Mouse (Mus musculus) brain, embryonic 14.5 days (tissue): ENCODE results near the gene Acsl1.

Experiments used
- CTCF ChIP-seq: fragments of 200-500 bp; IDR thresholded peaks from 2 replicates; pipeline ENCODE4 v1.5.1; 2012; ENCODE audit warnings: inconsistent platforms, mild to moderate bottlenecking, moderate library complexity, borderline replicate concordance; ENCODE audit not compliant: insufficient read depth, insufficient read length; ENCODE audit errors: extremely low read depth
- POLR2A ChIP-seq: fragments of 200-500 bp; IDR thresholded peaks from 2 replicates; pipeline ENCODE4 v1.6.1; 2012; ENCODE audit warnings: mild to moderate bottlenecking, inconsistent platforms, borderline replicate concordance; ENCODE audit not compliant: poor library complexity, insufficient read depth, insufficient read length, severe bottlenecking; ENCODE audit errors: extremely low read depth

DNA sequence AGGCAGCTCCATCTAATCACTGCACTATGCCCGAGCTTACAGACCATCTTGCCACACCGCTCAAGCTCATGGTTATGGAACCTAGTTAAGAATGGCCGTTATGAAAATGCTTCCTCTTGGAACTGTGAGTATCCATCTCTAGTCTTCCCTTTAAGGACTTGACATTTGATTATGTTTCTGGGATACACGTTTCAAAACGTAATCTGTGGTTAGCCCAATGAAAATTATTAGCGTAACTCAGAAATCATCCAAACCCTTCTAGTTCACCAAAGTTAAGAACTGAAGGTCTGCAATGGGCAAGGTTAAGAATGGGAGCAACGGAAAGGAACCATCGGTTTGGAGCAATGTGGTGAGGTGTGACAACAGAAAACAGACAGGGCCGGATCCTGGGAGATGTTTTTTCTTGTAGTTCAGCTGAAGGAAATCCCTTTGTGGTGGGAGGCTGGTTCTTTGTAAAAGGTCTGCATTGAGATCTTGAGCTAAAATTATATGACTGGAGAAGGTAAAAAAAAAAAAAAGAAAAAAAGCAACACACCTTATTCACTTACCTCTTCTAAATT lies 1.2 kb downstream of the Acsl1 start:
- TF ChIP-seq CTCF, result no peak
- no peak for TF ChIP-seq POLR2A
